Mouse (Mus musculus) hindbrain, embryonic 11.5 days (tissue): ENCODE measurements around the gene Ddx39. TPM values are rescaled to one million over a fixed set of nuclear protein-coding genes. Genes with fewer than 3 reads are reported as not detected.

ENCODE experiments used
- ATAC-seq: fragments of 200-750 bp; cut with Nextera tagmentation; 2 replicates; pipeline ENCODE4 v1.8.0; 2017; ENCODE audit warnings: mild to moderate bottlenecking, moderate TSS enrichment, moderate library complexity; ENCODE audit not compliant: low FRiP score
- DNase-seq: peaks from one replicate; pipeline ENCODE4 v3.0.0-alpha.2; 2015; ENCODE audit warnings: low spot score
- H3K27ac ChIP-seq: fragments of 300-500 bp; sonication (generic); 2 replicates; pipeline ENCODE4 v1.5.1; 2014; ENCODE audit warnings: mild to moderate bottlenecking, low read depth, low read length
- H3K27me3 ChIP-seq: fragments of 300-500 bp; sonication (generic); 2 replicates; pipeline ENCODE4 v1.6.1; 2014; ENCODE audit warnings: mild to moderate bottlenecking, low read length, moderate library complexity, mixed read lengths; ENCODE audit not compliant: control insufficient read depth, insufficient read depth
- H3K36me3 ChIP-seq: fragments of 300-500 bp; sonication (generic); 2 replicates; pipeline ENCODE4 v1.6.1; 2014; ENCODE audit warnings: mild to moderate bottlenecking, low read length, moderate library complexity, mixed read lengths; ENCODE audit not compliant: control insufficient read depth, insufficient read depth
- H3K4me1 ChIP-seq: fragments of 300-500 bp; sonication (generic); replicated peaks from 2 replicates; pipeline ENCODE4 v1.6.1; 2014; ENCODE audit warnings: low read length, mixed read lengths; ENCODE audit not compliant: control insufficient read depth, insufficient read depth
- H3K4me2 ChIP-seq: fragments of 300-500 bp; sonication (generic); replicated peaks from 2 replicates; pipeline ENCODE4 v1.6.1; 2014; ENCODE audit warnings: mild to moderate bottlenecking, low read depth, low read length
- H3K4me3 ChIP-seq: fragments of 300-500 bp; sonication (generic); 2 replicates; pipeline ENCODE4 v1.5.1; 2014; ENCODE audit warnings: low read depth, low read length
- H3K9ac ChIP-seq: fragments of 300-500 bp; sonication (generic); 2 replicates; pipeline ENCODE4 v1.6.1; 2014; ENCODE audit warnings: low read depth, low read length
- H3K9me3 ChIP-seq: fragments of 300-500 bp; sonication (generic); 2 replicates; pipeline ENCODE4 v1.6.1; 2016; ENCODE audit warnings: low read length; ENCODE audit not compliant: control insufficient read depth
- whole genome bisulfite sequencing: fragments of 180-500 bp; shearing (Covaris S2); extraction: QIAGEN DNeasy Blood & Tissue Kit; methylation state at CpG from one replicate; pipeline ENCODE4 v1.1.7; 2014; 5-methylcytosine and 5-hydroxymethylcytosine counted together
- polyA plus RNA-seq: library from polyadenylated mRNA; unstranded; fragments of >200 nt; fragmentation: Nextera tagmentation; extraction: Ambion mirVana; gene quantifications from 2 replicates; pipeline ENCODE4 v1.2.1, GENCODE M21; 2014

The Ddx39 gene
- polyA plus RNA-seq, 1 experiment from 2014 or later = 187 TPM

DNA sequence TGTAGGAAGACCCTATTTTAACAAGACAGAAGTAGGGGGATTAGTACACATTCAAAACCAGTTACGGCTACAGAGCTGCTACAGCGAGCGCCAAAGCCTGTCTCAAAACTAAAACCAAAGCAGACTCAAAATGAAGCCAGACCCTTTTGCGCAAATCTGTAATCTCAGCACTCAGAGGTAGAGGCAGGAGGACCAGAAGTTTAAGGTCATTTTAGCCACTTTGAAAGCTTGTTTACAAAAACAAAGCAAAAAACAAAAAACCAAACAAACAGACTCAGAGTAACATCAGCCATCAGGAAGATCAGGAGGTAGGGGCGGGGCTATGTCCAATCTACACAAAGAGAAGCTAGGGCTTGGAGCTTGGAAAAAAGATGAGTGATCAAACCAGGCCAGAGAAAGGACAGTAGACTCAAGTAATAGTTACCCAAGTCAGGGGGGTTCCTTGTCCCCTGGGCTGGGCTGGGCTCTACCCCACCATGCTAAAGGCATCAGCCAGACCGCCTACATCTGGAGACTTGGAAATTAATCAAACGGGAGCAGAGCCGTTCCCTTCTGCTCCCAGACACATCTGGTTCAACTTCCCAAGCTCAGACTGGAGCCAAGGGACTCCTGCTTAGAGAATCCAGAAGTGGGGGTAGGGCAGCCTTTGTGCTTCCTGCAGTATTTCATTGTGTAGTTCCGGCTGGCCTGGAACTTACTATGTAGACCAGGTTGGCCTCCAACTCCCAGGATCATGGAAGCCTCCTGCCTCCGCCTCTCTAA, 24.2 kb downstream of the Ddx39 start:
- Histone ChIP-seq H3K27me3 (peaks cover 20% of the 10 kb centered on the region), H3K36me3 (no peaks in the 10 kb centered on the region), H3K9ac (no peak overlapping the region), H3K4me1 (no peaks in the 10 kb centered on the region; the same call in 1 of the 2 replicates), H3K27ac (no peak overlapping the region), H3K9me3 (no peaks in the 10 kb centered on the region), H3K4me3 (no peak overlapping the region), H3K4me2 (no peak overlapping the region)
- DNase-seq (no peak), ATAC-seq (no peak)
- WGBS = 74% methylated on average over 10 of the region's 10 CpGs

DNA sequence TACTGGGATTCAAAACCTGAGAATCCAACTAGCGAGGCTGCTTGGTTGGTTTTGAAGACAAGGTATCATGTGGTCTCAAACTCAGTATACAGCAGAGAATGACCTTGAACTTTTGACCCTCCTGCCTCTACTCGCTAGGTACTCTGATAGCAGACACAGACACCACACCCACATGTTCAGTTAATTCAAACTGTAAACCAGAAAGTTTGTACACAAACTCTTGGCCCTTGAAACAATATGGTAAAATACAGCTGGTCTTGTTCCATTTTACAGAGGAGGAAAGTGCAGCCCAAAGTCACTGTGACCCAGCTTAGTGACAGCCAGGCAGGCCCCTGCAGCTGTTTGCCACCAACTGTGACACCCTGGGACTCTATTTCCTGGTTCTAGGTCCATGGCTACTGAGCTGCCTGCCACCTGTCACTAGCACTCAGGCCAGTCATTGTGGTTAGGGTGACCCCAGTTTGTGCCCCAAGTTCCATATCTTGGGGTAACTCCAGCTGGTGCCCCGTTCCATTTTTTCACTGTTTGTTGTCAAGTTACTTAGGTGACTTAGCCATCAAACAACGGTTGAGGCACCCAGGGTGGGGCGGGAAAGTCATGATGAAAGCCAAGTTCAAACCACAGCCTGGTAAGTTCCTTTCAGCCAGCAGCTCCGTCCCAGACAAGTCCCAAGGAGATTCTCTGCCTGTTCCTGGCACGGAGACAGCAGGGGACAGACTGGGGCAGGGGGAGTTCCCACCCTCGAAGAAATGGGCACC, 24.9 kb downstream of the Ddx39 start:
- Histone ChIP-seq H3K4me3 (no peak overlapping the region), H3K27me3 (peaks cover 20% of the 10 kb centered on the region), H3K36me3 (no peaks in the 10 kb centered on the region), H3K9me3 (no peaks in the 10 kb centered on the region), H3K4me2 (no peak overlapping the region), H3K4me1 (no peaks in the 10 kb centered on the region; the same call in 1 of the 2 replicates), H3K9ac (no peak overlapping the region), H3K27ac (no peak overlapping the region)
- WGBS = 40% methylated on average over 8 of the region's 8 CpGs
- ATAC-seq (no peak), DNase-seq (no peak)

DNA sequence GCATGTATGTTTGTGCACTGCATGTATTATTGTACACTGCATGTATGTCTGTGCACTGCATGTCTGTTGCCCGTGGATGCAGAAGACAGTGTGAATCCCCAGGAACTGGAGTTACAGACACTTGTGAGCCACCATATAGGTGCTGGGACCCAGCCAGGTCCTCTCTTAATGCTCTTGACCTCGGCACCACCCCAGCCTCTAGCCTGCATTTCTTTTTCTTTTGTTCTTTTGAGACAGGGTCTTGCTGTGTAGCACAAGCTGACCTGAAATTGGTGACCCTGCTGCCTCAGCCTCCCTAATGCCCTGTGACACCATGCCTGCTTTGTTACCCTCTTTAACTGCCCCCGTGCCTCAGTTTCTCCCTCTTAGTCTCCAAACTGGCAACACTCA, 25.6 kb downstream of the Ddx39 start:
- DNase-seq (no peak), ATAC-seq (0 out of 2 replicates have a peak, but pooled peaks have one; percentile 17)
- WGBS = 17% methylated on average over 3 of the region's 3 CpGs
- Histone ChIP-seq H3K27ac (no peak overlapping the region), H3K4me3 (peak overlapping the region; percentile 47), H3K9ac (peak overlapping the region; percentile 58; the same call in 1 of the 2 replicates), H3K4me1 (no peaks in the 10 kb centered on the region; the same call in 1 of the 2 replicates), H3K36me3 (no peaks in the 10 kb centered on the region), H3K9me3 (no peaks in the 10 kb centered on the region), H3K4me2 (peak overlapping the region; percentile 86), H3K27me3 (peaks cover 20% of the 10 kb centered on the region)

DNA sequence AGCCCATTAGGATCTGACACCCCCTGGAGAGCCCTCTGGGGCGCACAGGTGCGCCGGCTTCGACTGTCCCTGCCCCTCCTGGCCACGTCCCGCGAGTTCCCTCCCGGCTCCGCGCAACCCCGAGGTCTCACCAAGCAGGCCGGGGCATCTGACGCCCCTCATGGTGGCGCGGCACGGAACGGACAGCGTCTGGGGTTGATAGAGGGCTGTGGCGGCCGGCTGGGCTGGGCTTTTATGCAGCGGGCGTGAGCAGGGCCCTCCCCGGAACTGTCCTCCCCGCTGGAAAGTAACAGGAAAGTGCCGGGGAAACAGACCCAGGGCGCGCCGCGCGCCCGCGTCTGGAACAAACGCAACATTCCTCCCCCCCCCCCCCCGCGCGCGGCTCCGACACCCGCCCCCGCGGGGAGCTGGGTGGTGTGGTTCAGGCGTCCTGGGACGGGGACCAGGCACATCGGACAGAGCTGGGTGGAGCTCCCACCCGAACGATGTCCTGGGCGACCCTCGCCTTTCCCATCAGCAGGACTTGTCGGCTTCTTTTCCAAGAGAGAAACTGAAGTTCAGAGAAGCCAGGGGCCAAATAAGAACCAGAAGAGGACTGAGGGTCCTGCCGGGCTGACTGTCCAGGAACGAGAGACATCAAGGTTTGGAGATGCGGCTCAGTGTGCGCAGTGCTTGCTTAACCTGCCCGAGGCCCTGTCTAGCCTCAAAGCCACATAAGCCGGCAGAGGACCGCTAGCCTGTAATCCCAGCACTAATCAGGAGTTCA, 26.2 kb downstream of the Ddx39 start, which contains the start of gene Adgre5:
Adgre5 (minus strand) TSS at position 351 of the 766 bp plus-strand sequence.
- Histone ChIP-seq H3K27me3 (peaks cover 20% of the 10 kb centered on the region), H3K9ac (peak within 1 kb of the TSS; percentile 58; the same call in 1 of the 2 replicates), H3K4me2 (peak within 1 kb of the TSS; percentile 86), H3K36me3 (no peaks in the 10 kb centered on the region), H3K9me3 (no peaks in the 10 kb centered on the region), H3K4me3 (peak within 1 kb of the TSS; percentile 47), H3K27ac (no peak within 1 kb of the TSS), H3K4me1 (no peaks in the 10 kb centered on the region; the same call in 1 of the 2 replicates)
- ATAC-seq = peak; percentile 51; the same call in 1 of the 2 replicates
- DNase-seq = peak; percentile 52
- WGBS = under 1% methylated on average over 49 of the region's 56 CpGs

DNA sequence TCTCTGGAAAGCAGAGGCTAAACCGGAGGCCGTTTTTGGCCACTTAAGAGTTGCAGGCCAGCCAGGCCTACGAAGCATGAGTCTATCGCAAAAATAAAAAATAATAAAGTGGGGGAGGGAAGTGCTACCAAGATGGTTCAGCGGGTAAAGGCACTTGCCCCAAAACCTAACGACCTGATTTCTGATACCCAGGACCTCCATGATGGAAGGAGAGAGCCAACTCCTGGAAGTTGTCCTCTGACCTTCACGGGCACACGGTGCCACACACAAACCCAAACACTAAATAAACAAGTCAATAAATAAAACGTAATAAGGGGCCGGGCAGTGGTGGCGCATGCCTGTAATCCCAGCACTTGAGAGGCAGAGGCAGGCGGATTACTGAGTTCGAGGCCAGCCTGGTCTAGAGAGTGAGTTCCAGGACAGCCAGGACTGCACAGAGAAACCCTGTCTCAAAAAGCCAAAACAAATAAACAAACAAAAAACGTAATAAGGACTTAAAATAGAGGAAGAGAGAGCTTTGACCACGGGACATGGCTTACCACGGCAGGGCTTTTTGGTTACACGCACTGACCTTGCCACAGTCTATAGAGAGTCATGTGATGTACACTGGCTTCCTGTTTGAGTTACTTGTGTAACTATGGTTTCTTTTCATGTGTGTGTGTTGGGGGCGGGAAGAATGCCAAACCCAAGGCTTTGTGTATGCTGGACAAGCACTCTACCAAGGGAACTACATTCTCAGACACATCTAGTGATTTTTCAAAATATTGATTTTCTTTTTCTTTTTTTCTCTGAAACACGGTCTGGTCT, 27.1 kb downstream of the Ddx39 start:
- Histone ChIP-seq H3K27me3 (peaks cover 20% of the 10 kb centered on the region), H3K4me2 (no peak overlapping the region; the same call in 1 of the 2 replicates), H3K4me3 (no peak overlapping the region), H3K9me3 (no peaks in the 10 kb centered on the region), H3K36me3 (no peaks in the 10 kb centered on the region), H3K4me1 (no peaks in the 10 kb centered on the region; the same call in 1 of the 2 replicates), H3K27ac (no peak overlapping the region), H3K9ac (no peak overlapping the region)
- 73% methylated on average over 19 of the region's 19 CpGs for WGBS
- ATAC-seq (no peak), DNase-seq (no peak)

DNA sequence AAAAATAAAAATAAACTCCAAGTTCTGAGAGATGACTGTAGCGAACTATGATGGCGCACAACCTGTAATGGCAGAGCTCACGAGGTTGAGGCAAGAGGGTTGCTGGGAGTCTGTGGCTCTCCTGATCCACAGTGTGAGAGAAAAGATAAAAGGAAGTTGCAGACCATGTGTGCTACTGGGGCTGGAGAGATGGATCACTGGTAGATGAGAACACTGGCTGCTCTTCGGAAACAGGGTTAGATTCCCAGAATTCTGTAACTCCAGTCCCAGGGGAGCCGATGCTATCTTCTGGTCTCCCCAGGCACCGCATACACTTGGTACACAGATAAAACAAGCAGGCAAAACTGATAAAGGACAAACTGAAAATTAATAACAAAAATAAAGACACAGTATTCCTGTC, 28.0 kb downstream of the Ddx39 start:
- no peak overlapping the region for H3K4me2 ChIP-seq
- no peak overlapping the region for H3K4me3 ChIP-seq
- H3K9me3 ChIP-seq = no peaks in the 10 kb centered on the region
- H3K4me1 ChIP-seq = peaks cover 3% of the 10 kb centered on the region; the same call in 1 of the 2 replicates
- H3K36me3 ChIP-seq = no peaks in the 10 kb centered on the region
- no peak overlapping the region for H3K27ac ChIP-seq
- 94% methylated on average over 6 of the region's 6 CpGs for WGBS
- H3K27me3 ChIP-seq = peaks cover 20% of the 10 kb centered on the region
- DNase-seq (no peak), ATAC-seq (no peak)
- no peak overlapping the region for H3K9ac ChIP-seq

DNA sequence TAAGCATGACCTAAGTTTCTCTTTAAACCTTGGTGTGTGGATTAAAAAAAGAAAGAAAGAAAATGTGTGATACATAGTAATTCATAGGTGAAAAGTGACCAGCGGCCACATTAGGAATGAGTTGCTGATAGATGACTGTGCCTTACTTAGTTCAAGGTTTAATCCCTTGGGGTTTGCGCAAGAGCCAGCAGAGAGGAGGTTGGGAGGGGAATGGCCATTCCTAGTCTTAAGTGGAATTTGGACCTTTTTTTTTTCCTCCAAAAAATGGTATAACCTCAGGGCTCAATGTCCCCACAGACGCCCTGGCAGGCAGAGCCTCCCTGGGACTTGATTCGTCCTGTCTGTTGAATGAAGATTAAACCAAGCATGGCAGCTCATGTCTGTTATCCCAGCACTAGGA, 29.1 kb downstream of the Ddx39 start:
- Histone ChIP-seq H3K36me3 (no peaks in the 10 kb centered on the region), H3K4me2 (no peak overlapping the region), H3K27me3 (peaks cover 23% of the 10 kb centered on the region), H3K9ac (no peak overlapping the region), H3K27ac (no peak overlapping the region), H3K4me3 (no peak overlapping the region), H3K9me3 (no peaks in the 10 kb centered on the region), H3K4me1 (peaks cover 3% of the 10 kb centered on the region; the same call in 1 of the 2 replicates)
- ATAC-seq (no peak), DNase-seq (no peak)
- WGBS = 77% methylated on average over 4 of the region's 4 CpGs
